Mouse (Mus musculus) lung, postnatal 14 days (tissue): ENCODE data around the gene Katnal1.

Experiments
- DNase-seq: peaks from one replicate; pipeline ENCODE4 v3.0.0; 2021

Katnal1 gene

GRCm38 (mm10) chr5:148923408-148923807, 5.7 kb downstream of the Katnal1 start:
- no peak for DNase-seq

- DNase-seq: no peak
Measured at GRCm38 (mm10) chr5:148922773-148923172, 6.3 kb downstream of the Katnal1 start.

GRCm38 (mm10) chr5:148918049-148918448, 11.1 kb downstream of the Katnal1 start:
- DNase-seq: no peak

GRCm38 (mm10) chr5:148916775-148917174, 12.3 kb downstream of the Katnal1 start:
- DNase-seq: no peak

GRCm38 (mm10) chr5:148912262-148912661, 16.9 kb downstream of the Katnal1 start:
- DNase-seq: no peak

- DNase-seq: no peak
Measured at GRCm38 (mm10) chr5:148910066-148910465, 19.1 kb downstream of the Katnal1 start.

- DNase-seq: peak; percentile 12
Measured at GRCm38 (mm10) chr5:148909402-148909801, 19.7 kb downstream of the Katnal1 start.

GRCm38 (mm10) chr5:148909057-148909395, 20.1 kb downstream of the Katnal1 start:
- DNase-seq: no peak

GRCm38 (mm10) chr5:148908191-148909056, 20.7 kb downstream of the Katnal1 start:
- no peak for DNase-seq

- DNase-seq: no peak
Measured at GRCm38 (mm10) chr5:148906305-148906704, 22.8 kb downstream of the Katnal1 start.

GRCm38 (mm10) chr5:148904846-148905245, 24.3 kb downstream of the Katnal1 start:
- DNase-seq: peak; percentile 69

GRCm38 (mm10) chr5:148899361-148899760, 29.8 kb downstream of the Katnal1 start:
- no peak for DNase-seq

GRCm38 (mm10) chr5:148897941-148898417, 31.1 kb downstream of the Katnal1 start:
- peak; percentile 33 for DNase-seq

GRCm38 (mm10) chr5:148897069-148897702, 31.9 kb downstream of the Katnal1 start:
- DNase-seq: peak; percentile 23

GRCm38 (mm10) chr5:148896515-148896914, 32.6 kb downstream of the Katnal1 start:
- DNase-seq: no peak

- no peak for DNase-seq
Measured at GRCm38 (mm10) chr5:148895833-148896232, 33.3 kb downstream of the Katnal1 start.

- DNase-seq: no peak
Measured at GRCm38 (mm10) chr5:148895034-148895433, 34.1 kb downstream of the Katnal1 start.

GRCm38 (mm10) chr5:148890237-148890636, 38.9 kb downstream of the Katnal1 start:
- DNase-seq: no peak

- no peak for DNase-seq
Measured at GRCm38 (mm10) chr5:148888032-148888431, 41.1 kb downstream of the Katnal1 start.

- DNase-seq: peak; percentile 42
Measured at GRCm38 (mm10) chr5:148885821-148886609, 43.1 kb downstream of the Katnal1 start.

GRCm38 (mm10) chr5:148883671-148884070, 45.4 kb downstream of the Katnal1 start:
- no peak for DNase-seq

- peak; percentile 6 for DNase-seq
Measured at GRCm38 (mm10) chr5:148879218-148879617, 49.9 kb downstream of the Katnal1 start.

GRCm38 (mm10) chr5:148873116-148873515, 56.0 kb downstream of the Katnal1 start:
- no peak for DNase-seq
